Mouse (Mus musculus) neural tube, embryonic 11.5 days (tissue): ENCODE measurements around the gene Prss32. TPM values are rescaled to one million over a fixed set of nuclear protein-coding genes. Genes with fewer than 3 reads are reported as not detected.

ENCODE experiments used
- ATAC-seq: fragments of 200-750 bp; cut with Nextera tagmentation; 2 replicates; pipeline ENCODE4 v1.8.0; 2017; ENCODE audit warnings: moderate number of reproducible peaks, mild to moderate bottlenecking, moderate TSS enrichment, moderate library complexity; ENCODE audit not compliant: insufficient read depth, low FRiP score, low TSS enrichment
- DNase-seq: peaks from one replicate; pipeline ENCODE4 v3.0.0-alpha.2; 2015; ENCODE audit warnings: low spot score
- H3K27ac ChIP-seq: fragments of 300-500 bp; sonication (generic); 2 replicates; pipeline ENCODE4 v1.5.1; 2014; ENCODE audit warnings: low read depth, mild to moderate bottlenecking, low read length
- H3K27me3 ChIP-seq: fragments of 300-500 bp; sonication (generic); 2 replicates; pipeline ENCODE4 v1.6.1; 2014; ENCODE audit warnings: mild to moderate bottlenecking, low read length, mixed read lengths; ENCODE audit not compliant: control insufficient read depth, insufficient read depth
- H3K36me3 ChIP-seq: fragments of 300-500 bp; sonication (generic); 2 replicates; pipeline ENCODE4 v1.6.1; 2014; ENCODE audit warnings: mild to moderate bottlenecking, low read length, moderate library complexity, mixed read lengths; ENCODE audit not compliant: control insufficient read depth, insufficient read depth
- H3K4me1 ChIP-seq: fragments of 300-500 bp; sonication (generic); 2 replicates; pipeline ENCODE4 v1.6.1; 2014; ENCODE audit warnings: low read length, mixed read lengths; ENCODE audit not compliant: control insufficient read depth, insufficient read depth
- H3K4me2 ChIP-seq: fragments of 300-500 bp; sonication (generic); 2 replicates; pipeline ENCODE4 v1.6.1; 2014; ENCODE audit warnings: low read depth, mild to moderate bottlenecking, moderate library complexity
- H3K4me3 ChIP-seq: fragments of 300-500 bp; sonication (generic); 2 replicates; pipeline ENCODE4 v1.5.1; 2014; ENCODE audit warnings: low read depth, low read length
- H3K9ac ChIP-seq: fragments of 300-500 bp; sonication (generic); 2 replicates; pipeline ENCODE4 v1.6.1; 2014; ENCODE audit warnings: mild to moderate bottlenecking, low read length
- H3K9me3 ChIP-seq: fragments of 300-500 bp; sonication (generic); 2 replicates; pipeline ENCODE4 v1.6.1; 2016; ENCODE audit warnings: low read length; ENCODE audit not compliant: control insufficient read depth
- WGBS: fragments of 180-500 bp; shearing (Covaris S2); extraction: QIAGEN DNeasy Blood & Tissue Kit; methylation state at CpG from one replicate; pipeline ENCODE4 v1.1.7; 2014; 5-methylcytosine and 5-hydroxymethylcytosine counted together
- polyA plus RNA-seq: library from polyadenylated mRNA; unstranded; fragments of >200 nt; fragmentation: Nextera tagmentation; extraction: Ambion mirVana; gene quantifications from 2 replicates; pipeline ENCODE4 v1.2.1, GENCODE M21; 2014

The Prss32 gene
- polyA plus RNA-seq, result not detected in 2 replicates

GRCm38 (mm10) chr17:23843812-23844273 is at the start of gene Prss32, which contains the start of gene Prss41:
Prss32 (plus strand) TSS chr17:23843855.
Prss41 (minus strand) TSS chr17:23844172.
- H3K36me3 ChIP-seq, result no peaks in the 10 kb centered on the region
- DNase-seq (peak; percentile 58), ATAC-seq (no peak)
- no peaks in the 10 kb centered on the region for H3K9me3 ChIP-seq
- 10% methylated on average over 19 of the region's 19 CpGs for WGBS
- H3K9ac ChIP-seq, result no peak within 1 kb of the TSS; the same call in none of the 2 replicates
- no peaks in the 10 kb centered on the region for H3K4me1 ChIP-seq
- H3K27ac ChIP-seq, result no peak within 1 kb of the TSS
- no peaks in the 10 kb centered on the region for H3K27me3 ChIP-seq
- H3K4me3 ChIP-seq, result no peak within 1 kb of the TSS
- peak within 1 kb of the TSS; percentile 33 for H3K4me2 ChIP-seq

GRCm38 (mm10) chr17:23795323-23795722 is 48.3 kb upstream of the Prss32 start:
- peaks cover 4% of the 10 kb centered on the region; the same call in 1 of the 2 replicates for H3K4me1 ChIP-seq
- no peaks in the 10 kb centered on the region for H3K27me3 ChIP-seq
- no peak overlapping the region for H3K4me2 ChIP-seq
- ATAC-seq (no peak), DNase-seq (no peak)
- no peak overlapping the region for H3K27ac ChIP-seq
- H3K36me3 ChIP-seq, result no peaks in the 10 kb centered on the region
- no peak overlapping the region for H3K9ac ChIP-seq
- H3K9me3 ChIP-seq, result no peaks in the 10 kb centered on the region
- no peak overlapping the region for H3K4me3 ChIP-seq
- 95% methylated on average over 8 of the region's 8 CpGs for WGBS

- Histone ChIP-seq H3K9ac (no peak overlapping the region), H3K4me2 (no peak overlapping the region), H3K9me3 (no peaks in the 10 kb centered on the region), H3K27me3 (no peaks in the 10 kb centered on the region), H3K36me3 (no peaks in the 10 kb centered on the region), H3K27ac (no peak overlapping the region), H3K4me3 (no peak overlapping the region), H3K4me1 (no peaks in the 10 kb centered on the region)
- DNase-seq (no peak), ATAC-seq (no peak)
- 74% methylated on average over 7 of the region's 7 CpGs for WGBS
These were observed 46.3 kb upstream of the Prss32 start for GRCm38 (mm10) chr17:23797316-23797715.

- Histone ChIP-seq H3K4me1 (peaks cover 9% of the 10 kb centered on the region; the same call in 1 of the 2 replicates), H3K4me2 (no peak overlapping the region), H3K9me3 (no peaks in the 10 kb centered on the region), H3K36me3 (no peaks in the 10 kb centered on the region), H3K4me3 (no peak overlapping the region), H3K9ac (no peak overlapping the region), H3K27ac (no peak overlapping the region), H3K27me3 (no peaks in the 10 kb centered on the region)
- DNase-seq (no peak), ATAC-seq (no peak)
- 93% methylated on average over 10 of the region's 10 CpGs for WGBS
These were observed 42.0 kb upstream of the Prss32 start for GRCm38 (mm10) chr17:23801627-23802026.

GRCm38 (mm10) chr17:23802746-23803365 is 40.8 kb upstream of the Prss32 start:
- Histone ChIP-seq H3K9me3 (no peaks in the 10 kb centered on the region), H3K4me1 (peaks cover 9% of the 10 kb centered on the region; the same call in 1 of the 2 replicates), H3K36me3 (peaks cover under 1% of the 10 kb centered on the region; the same call in 1 of the 2 replicates), H3K4me3 (peak overlapping the region; percentile 64), H3K27me3 (no peaks in the 10 kb centered on the region), H3K4me2 (peak overlapping the region; percentile 56), H3K27ac (peak overlapping the region; percentile 95), H3K9ac (peak overlapping the region; percentile 78)
- ATAC-seq, result peak; percentile 99
- WGBS, result under 1% methylated on average over 58 of the region's 60 CpGs
- peak; percentile 98 for DNase-seq

GRCm38 (mm10) chr17:23803366-23804041 is 40.2 kb upstream of the Prss32 start:
- under 1% methylated on average over 60 of the region's 83 CpGs for WGBS
- H3K9me3 ChIP-seq, result no peaks in the 10 kb centered on the region
- peak; percentile 54 for ATAC-seq

GRCm38 (mm10) chr17:23804426-23805085 is 39.1 kb upstream of the Prss32 start:
- no peak for ATAC-seq
- H3K27me3 ChIP-seq, result no peaks in the 10 kb centered on the region
- DNase-seq, result no peak
- H3K4me3 ChIP-seq, result peak overlapping the region; percentile 64
- H3K9ac ChIP-seq, result peak overlapping the region; percentile 78
- H3K4me1 ChIP-seq, result peaks cover 9% of the 10 kb centered on the region; the same call in 1 of the 2 replicates
- H3K27ac ChIP-seq, result no peak overlapping the region
- H3K36me3 ChIP-seq, result peaks cover 13% of the 10 kb centered on the region
- H3K4me2 ChIP-seq, result peak overlapping the region; percentile 82
- no peaks in the 10 kb centered on the region for H3K9me3 ChIP-seq
- 7% methylated on average over 8 of the region's 8 CpGs for WGBS

More at GRCm38 (mm10) chr17:23803366-23804041, 40.2 kb upstream of the Prss32 start:
- peak overlapping the region; percentile 95 for H3K27ac ChIP-seq
- peak overlapping the region; percentile 82 for H3K4me2 ChIP-seq
- peaks cover 9% of the 10 kb centered on the region; the same call in 1 of the 2 replicates for H3K4me1 ChIP-seq
- peaks cover 6% of the 10 kb centered on the region for H3K36me3 ChIP-seq
- no peaks in the 10 kb centered on the region for H3K27me3 ChIP-seq
- peak overlapping the region; percentile 78 for H3K9ac ChIP-seq
- peak; percentile 93 for DNase-seq
- peak overlapping the region; percentile 64 for H3K4me3 ChIP-seq

GRCm38 (mm10) chr17:23806867-23807266 is 36.8 kb upstream of the Prss32 start:
- Histone ChIP-seq H3K36me3 (peaks cover 26% of the 10 kb centered on the region), H3K27ac (no peak overlapping the region), H3K9ac (no peak overlapping the region), H3K27me3 (no peaks in the 10 kb centered on the region), H3K4me3 (no peak overlapping the region), H3K4me2 (no peak overlapping the region), H3K9me3 (no peaks in the 10 kb centered on the region), H3K4me1 (peaks cover 9% of the 10 kb centered on the region; the same call in 1 of the 2 replicates)
- 92% methylated on average over 25 of the region's 25 CpGs for WGBS
- no peak for ATAC-seq
- DNase-seq, result no peak
